Mouse (Mus musculus): ENCODE data around the gene Gss.

- peak; percentile 99 for TF ChIP-seq CTCF (IDR thresholded peaks at IDR 0.05)
- no peak for TF ChIP-seq EP300 (IDR thresholded peaks at IDR 0.05)
Measured at GRCm38 (mm10) chr2:155515941-155516340, 76.7 kb downstream of the Gss start.
